Mouse (Mus musculus): ENCODE results near the gene Olig2. TPM values are rescaled to one million over a fixed set of nuclear protein-coding genes. Genes with fewer than 3 reads are reported as not detected.

Olig2 gene
- total and polyA plus RNA-seq, 3 experiments, result not detected

GRCm38 (mm10) chr16:91232470-91233240 lies 7.4 kb downstream of the Olig2 start:
- no peak for DNase-seq (ENCODE audit: low read depth, low spot score)
- H3K36me3 ChIP-seq (ENCODE audit: control insufficient read depth in 1 of 2, insufficient read depth in 2 of 2, low read length in 2 of 2), result no peaks in the 10 kb centered on the region
- H3K4me1 ChIP-seq (ENCODE audit: control insufficient read depth in 1 of 2, insufficient read depth in 2 of 2, low read length in 2 of 2), result no peaks in the 10 kb centered on the region
- H3K79me2 ChIP-seq (ENCODE audit: control insufficient read depth, insufficient read depth, low read length, poor library complexity), result no peaks in the 10 kb centered on the region
- no peak overlapping the region for H3K4me3 ChIP-seq (ENCODE audit: control insufficient read depth in 1 of 2, insufficient read depth in 1 of 2, low read depth in 2 of 2, low read length in 2 of 2)
- no peak overlapping the region for H3K9ac ChIP-seq (ENCODE audit: control insufficient read depth, low read depth, low read length, poor library complexity, severe bottlenecking)
- H3K9me3 ChIP-seq (replicated peaks; ENCODE audit: insufficient read depth, low read length), result no peaks in the 10 kb centered on the region
- no peak for TF ChIP-seq MAFK (IDR thresholded peaks at IDR 0.05; ENCODE audit: borderline replicate concordance, low read depth, low read length)
- TF ChIP-seq TCF12 (IDR thresholded peaks at IDR 0.05; ENCODE audit: low read depth, low read length), result no peak
- no peak for TF ChIP-seq GATA1 (IDR thresholded peaks at IDR 0.05; ENCODE audit: low read depth, low read length)
- no peak for TF ChIP-seq ZMIZ1 (IDR thresholded peaks at IDR 0.05; ENCODE audit: low read depth, low read length)
- TF ChIP-seq POLR2AphosphoS2 (IDR thresholded peaks at IDR 0.05; ENCODE audit: low read length), result no peak
- TF ChIP-seq TAL1 (IDR thresholded peaks at IDR 0.05; ENCODE audit: low read length), result no peak
- no peak for TF ChIP-seq ZKSCAN1 (IDR thresholded peaks at IDR 0.05; ENCODE audit: low read depth, low read length)
- no peak for TF ChIP-seq MYB (IDR thresholded peaks at IDR 0.05; ENCODE audit: low read depth, low read length)
- TF ChIP-seq MEF2A (IDR thresholded peaks at IDR 0.05; ENCODE audit: extremely low read depth, insufficient replicate concordance, low read depth, low read length, poor library complexity, severe bottlenecking), result no peak
- no peak for TF ChIP-seq SIN3A (IDR thresholded peaks at IDR 0.05; ENCODE audit: low read length)
- no peaks in the 10 kb centered on the region; a peak in 1 of 4 replicates for H3K27me3 ChIP-seq (ENCODE audit: control insufficient read depth in 1 of 2, insufficient read depth in 2 of 2, low read length in 2 of 2)
- no peak overlapping the region for H3K27ac ChIP-seq (ENCODE audit: control insufficient read depth, low read depth, low read length)

DNA sequence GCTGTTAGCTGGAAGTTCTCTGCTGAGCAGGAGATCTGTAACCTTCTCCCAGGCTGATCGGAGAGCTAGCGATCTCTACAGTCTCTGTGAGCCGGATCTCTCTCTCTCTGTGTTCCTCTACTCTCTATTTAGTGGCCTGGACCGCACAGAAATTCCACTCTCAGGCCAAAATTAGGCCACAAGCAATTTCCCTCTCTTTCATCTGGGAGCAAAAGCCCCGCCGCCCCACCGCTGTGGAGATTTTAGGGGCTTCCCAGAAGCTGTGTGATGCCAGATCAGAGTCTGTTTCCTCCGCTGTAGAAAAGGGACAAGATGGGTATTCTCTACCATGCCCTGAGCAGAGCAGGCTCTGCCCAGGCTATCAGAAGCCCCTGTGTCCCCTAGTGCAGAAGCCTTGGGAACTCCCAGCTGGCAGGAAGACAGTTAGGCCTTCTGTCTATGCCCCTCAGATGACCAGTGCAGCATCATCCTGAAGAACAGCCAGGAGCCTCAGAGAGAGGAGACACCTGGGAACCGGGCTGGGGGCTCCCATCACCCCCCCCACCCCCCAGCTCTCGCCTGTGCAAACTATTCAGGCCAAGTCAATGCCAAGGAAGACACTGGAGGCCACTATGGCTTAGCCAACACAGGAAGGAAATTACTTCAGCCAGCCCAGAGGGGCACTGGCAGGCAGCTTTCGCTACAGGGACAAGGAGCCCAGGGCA lies 8.1 kb downstream of the Olig2 start:
- H3K4me3 ChIP-seq (ENCODE audit: control insufficient read depth in 1 of 2, insufficient read depth in 1 of 2, low read depth in 2 of 2, low read length in 2 of 2), result no peak overlapping the region
- H3K27ac ChIP-seq (ENCODE audit: control insufficient read depth, low read depth, low read length), result no peak overlapping the region
- no peak overlapping the region for H3K9ac ChIP-seq (ENCODE audit: control insufficient read depth, low read depth, low read length, poor library complexity, severe bottlenecking)
- no peaks in the 10 kb centered on the region for H3K9me3 ChIP-seq (replicated peaks; ENCODE audit: insufficient read depth, low read length)
- H3K79me2 ChIP-seq (ENCODE audit: control insufficient read depth, insufficient read depth, low read length, poor library complexity), result no peaks in the 10 kb centered on the region
- TF ChIP-seq USF2 (IDR thresholded peaks at IDR 0.05; ENCODE audit: borderline replicate concordance in 1 of 2, insufficient read depth in 1 of 2, low read depth in 1 of 2, low read length in 2 of 2), result no peak
- TF ChIP-seq MAX (IDR thresholded peaks at IDR 0.05; ENCODE audit: low read length), result no peak
- no peak for TF ChIP-seq TCF12 (IDR thresholded peaks at IDR 0.05; ENCODE audit: low read depth, low read length)
- no peaks in the 10 kb centered on the region for H3K36me3 ChIP-seq (ENCODE audit: control insufficient read depth in 1 of 2, insufficient read depth in 2 of 2, low read length in 2 of 2)
- H3K27me3 ChIP-seq (ENCODE audit: control insufficient read depth in 1 of 2, insufficient read depth in 2 of 2, low read length in 2 of 2), result no peaks in the 10 kb centered on the region; a peak in 1 of 4 replicates
- no peak for DNase-seq (ENCODE audit: low read depth, low spot score)
- no peaks in the 10 kb centered on the region for H3K4me1 ChIP-seq (ENCODE audit: control insufficient read depth in 1 of 2, insufficient read depth in 2 of 2, low read length in 2 of 2)

All from MEL (cell line).